Mouse (Mus musculus) midbrain, embryonic 10.5 days (tissue): ENCODE data around the gene Rexo4. TPM values are rescaled to one million over a fixed set of nuclear protein-coding genes. Genes with fewer than 3 reads are reported as not detected.

Source experiments
- DNase-seq: peaks from one replicate; pipeline ENCODE4 v3.0.0-alpha.2; 2017; ENCODE audit warnings: low spot score
- H3K27ac ChIP-seq: fragments of 300-500 bp; sonication (generic); replicated peaks from 2 replicates; pipeline ENCODE4 v1.5.1; 2016; ENCODE audit warnings: mild to moderate bottlenecking
- H3K27me3 ChIP-seq: fragments of 300-500 bp; sonication (generic); 2 replicates; pipeline ENCODE4 v1.6.1; 2016; ENCODE audit warnings: low read depth, mild to moderate bottlenecking; ENCODE audit not compliant: poor library complexity, severe bottlenecking
- H3K36me3 ChIP-seq: fragments of 300-500 bp; sonication (generic); 2 replicates; pipeline ENCODE4 v1.6.1; 2016; ENCODE audit warnings: mild to moderate bottlenecking, moderate library complexity
- H3K4me1 ChIP-seq: fragments of 300-500 bp; sonication (generic); 2 replicates; pipeline ENCODE4 v1.6.1; 2016
- H3K4me3 ChIP-seq: fragments of 300-500 bp; sonication (generic); 2 replicates; pipeline ENCODE4 v1.5.1; 2016; ENCODE audit warnings: mild to moderate bottlenecking, moderate library complexity
- H3K9me3 ChIP-seq: fragments of 300-500 bp; sonication (generic); replicated peaks from 2 replicates; pipeline ENCODE4 v1.6.1; 2016; ENCODE audit warnings: mild to moderate bottlenecking
- WGBS: fragments of 180-500 bp; shearing (Covaris S2); methylation state at CpG from one replicate; pipeline ENCODE4 v1.1.7; 2016; 5-methylcytosine and 5-hydroxymethylcytosine counted together
- polyA plus RNA-seq: library from polyadenylated mRNA; unstranded; fragments of >200 nt; fragmentation: Nextera tagmentation; extraction: Ambion mirVana; gene quantifications from 2 replicates; pipeline ENCODE4 v1.2.1, GENCODE M21; 2016

Gene Rexo4
- polyA plus RNA-seq, 1 experiment from 2014 or later: 57.7 TPM

GRCm38 (mm10) chr2:26935286-26935685, 28.9 kb downstream of the Rexo4 start:
- WGBS: 91% methylated on average over 2 of the region's 2 CpGs
- Histone ChIP-seq H3K27ac (no peak overlapping the region), H3K9me3 (no peaks in the 10 kb centered on the region), H3K27me3 (no peaks in the 10 kb centered on the region), H3K4me1 (peaks cover 32% of the 10 kb centered on the region), H3K4me3 (no peak overlapping the region), H3K36me3 (peaks cover 13% of the 10 kb centered on the region)
- DNase-seq: no peak

GRCm38 (mm10) chr2:26933304-26934055, 30.7 kb downstream of the Rexo4 start, which contains the start of the genes Surf4 and Stkld1:
TSS of gene Surf4 (minus strand) at chr2:26933928.
TSS of gene Stkld1 (plus strand) at chr2:26934047.
- no peaks in the 10 kb centered on the region for H3K9me3 ChIP-seq
- H3K4me3 ChIP-seq: peak within 1 kb of the TSS; percentile 98
- peaks cover 33% of the 10 kb centered on the region for H3K4me1 ChIP-seq
- H3K36me3 ChIP-seq: peaks cover 31% of the 10 kb centered on the region
- 2% methylated on average over 48 of the region's 70 CpGs for WGBS
- no peaks in the 10 kb centered on the region for H3K27me3 ChIP-seq
- peak; percentile 94 for DNase-seq
- peak within 1 kb of the TSS; percentile 98 for H3K27ac ChIP-seq

GRCm38 (mm10) chr2:26932473-26933303, 31.5 kb downstream of the Rexo4 start:
- H3K27me3 ChIP-seq: no peaks in the 10 kb centered on the region
- no peaks in the 10 kb centered on the region for H3K9me3 ChIP-seq
- no peak for DNase-seq
- peak overlapping the region; percentile 98 for H3K27ac ChIP-seq
- H3K4me3 ChIP-seq: peak overlapping the region; percentile 98
- peaks cover 33% of the 10 kb centered on the region for H3K4me1 ChIP-seq
- peaks cover 39% of the 10 kb centered on the region for H3K36me3 ChIP-seq
- WGBS: 4% methylated on average over 49 of the region's 49 CpGs

GRCm38 (mm10) chr2:26930390-26930789, 33.8 kb downstream of the Rexo4 start:
- Histone ChIP-seq H3K4me3 (no peak overlapping the region), H3K27ac (no peak overlapping the region), H3K36me3 (peaks cover 62% of the 10 kb centered on the region), H3K9me3 (no peaks in the 10 kb centered on the region), H3K27me3 (no peaks in the 10 kb centered on the region), H3K4me1 (peaks cover 33% of the 10 kb centered on the region)
- DNase-seq: peak; percentile 48
- WGBS: 68% methylated on average over 1 of the region's 1 CpGs

- H3K27ac ChIP-seq: no peak overlapping the region
- no peaks in the 10 kb centered on the region for H3K27me3 ChIP-seq
- no peak overlapping the region for H3K4me3 ChIP-seq
- DNase-seq: no peak
- peaks cover 26% of the 10 kb centered on the region for H3K4me1 ChIP-seq
- WGBS: 90% methylated on average over 6 of the region's 6 CpGs
- H3K9me3 ChIP-seq: no peaks in the 10 kb centered on the region
- H3K36me3 ChIP-seq: peaks cover 87% of the 10 kb centered on the region
Observed at GRCm38 (mm10) chr2:26927745-26928476, 36.3 kb downstream of the Rexo4 start.

- DNase-seq: no peak
- 87% methylated on average over 9 of the region's 9 CpGs for WGBS
- Histone ChIP-seq H3K27ac (no peak overlapping the region), H3K36me3 (peaks cover 97% of the 10 kb centered on the region), H3K9me3 (no peaks in the 10 kb centered on the region), H3K27me3 (no peaks in the 10 kb centered on the region), H3K4me1 (peaks cover 14% of the 10 kb centered on the region), H3K4me3 (no peak overlapping the region)
Observed at GRCm38 (mm10) chr2:26921784-26922183, 42.4 kb downstream of the Rexo4 start.

GRCm38 (mm10) chr2:26920190-26920855, 43.9 kb downstream of the Rexo4 start:
- DNase-seq: no peak
- Histone ChIP-seq H3K27me3 (no peaks in the 10 kb centered on the region), H3K36me3 (peaks cover 82% of the 10 kb centered on the region), H3K27ac (no peak overlapping the region), H3K4me3 (no peak overlapping the region), H3K4me1 (peaks cover 24% of the 10 kb centered on the region), H3K9me3 (no peaks in the 10 kb centered on the region)
- WGBS: 88% methylated on average over 6 of the region's 6 CpGs

GRCm38 (mm10) chr2:26919684-26920083, 44.5 kb downstream of the Rexo4 start:
- Histone ChIP-seq H3K4me3 (no peak overlapping the region), H3K27ac (no peak overlapping the region), H3K4me1 (peaks cover 31% of the 10 kb centered on the region), H3K9me3 (no peaks in the 10 kb centered on the region), H3K36me3 (peaks cover 78% of the 10 kb centered on the region), H3K27me3 (no peaks in the 10 kb centered on the region)
- 90% methylated on average over 3 of the region's 3 CpGs for WGBS
- no peak for DNase-seq

GRCm38 (mm10) chr2:26916738-26917137, 47.4 kb downstream of the Rexo4 start:
- WGBS: 4% methylated on average over 13 of the region's 13 CpGs
- peak overlapping the region; percentile 84 for H3K4me3 ChIP-seq
- no peaks in the 10 kb centered on the region for H3K27me3 ChIP-seq
- no peak for DNase-seq
- no peaks in the 10 kb centered on the region for H3K9me3 ChIP-seq
- peaks cover 78% of the 10 kb centered on the region for H3K36me3 ChIP-seq
- peaks cover 46% of the 10 kb centered on the region for H3K4me1 ChIP-seq
- peak overlapping the region; percentile 88 for H3K27ac ChIP-seq

GRCm38 (mm10) chr2:26915927-26916728, 48.1 kb downstream of the Rexo4 start, which contains the start of the genes Surf2 and Surf1:
TSS of gene Surf2 (plus strand) at chr2:26916367.
TSS of gene Surf1 (minus strand) at chr2:26916530.
- Histone ChIP-seq H3K9me3 (no peaks in the 10 kb centered on the region), H3K27me3 (no peaks in the 10 kb centered on the region), H3K27ac (peak within 1 kb of the TSS; percentile 88), H3K4me1 (peaks cover 50% of the 10 kb centered on the region), H3K36me3 (peaks cover 78% of the 10 kb centered on the region), H3K4me3 (peak within 1 kb of the TSS; percentile 84)
- peak; percentile 86 for DNase-seq
- WGBS: 2% methylated on average over 47 of the region's 47 CpGs

- H3K27ac ChIP-seq: no peak overlapping the region
- WGBS: 69% methylated on average over 8 of the region's 8 CpGs
- no peaks in the 10 kb centered on the region for H3K27me3 ChIP-seq
- no peaks in the 10 kb centered on the region for H3K9me3 ChIP-seq
- peaks cover 61% of the 10 kb centered on the region for H3K36me3 ChIP-seq
- DNase-seq: no peak
- H3K4me3 ChIP-seq: no peak overlapping the region
- peaks cover 56% of the 10 kb centered on the region for H3K4me1 ChIP-seq
Observed at GRCm38 (mm10) chr2:26914148-26914941, 49.8 kb downstream of the Rexo4 start.
